Mouse (Mus musculus) midbrain, embryonic 15.5 days (tissue): Measurements from ENCODE around the gene Acot11. TPM values are rescaled to one million over a fixed set of nuclear protein-coding genes. Genes with fewer than 3 reads are reported as not detected.
"Not testable (repeated sequence)": the region's sequence is repeated elsewhere in the genome, so short reads cannot be mapped to it uniquely, and the experiment has no call there.

Source experiments
- ATAC-seq: fragments of 200-750 bp; cut with Nextera tagmentation; replicated peaks from 2 replicates; pipeline ENCODE4 v1.8.0; 2017; ENCODE audit warnings: moderate TSS enrichment
- H3K27ac ChIP-seq: fragments of 300-500 bp; sonication (generic); 2 replicates; pipeline ENCODE4 v1.5.1; 2015; ENCODE audit warnings: mild to moderate bottlenecking, inconsistent platforms
- H3K27me3 ChIP-seq: fragments of 300-500 bp; sonication (generic); replicated peaks from 2 replicates; pipeline ENCODE4 v1.6.1; 2015; ENCODE audit warnings: inconsistent platforms
- H3K36me3 ChIP-seq: fragments of 300-500 bp; sonication (generic); replicated peaks from 2 replicates; pipeline ENCODE4 v1.6.1; 2015; ENCODE audit warnings: inconsistent platforms
- H3K4me1 ChIP-seq: fragments of 300-500 bp; sonication (generic); 2 replicates; pipeline ENCODE4 v1.6.1; 2015; ENCODE audit warnings: inconsistent platforms
- H3K4me2 ChIP-seq: fragments of 300-500 bp; sonication (generic); 2 replicates; pipeline ENCODE4 v1.6.1; 2015; ENCODE audit warnings: inconsistent platforms, mild to moderate bottlenecking, moderate library complexity
- H3K4me3 ChIP-seq: fragments of 300-500 bp; sonication (generic); 2 replicates; pipeline ENCODE4 v1.5.1; 2015; ENCODE audit warnings: mild to moderate bottlenecking, inconsistent platforms
- H3K9ac ChIP-seq: fragments of 300-500 bp; sonication (generic); 2 replicates; pipeline ENCODE4 v1.6.1; 2015; ENCODE audit warnings: mild to moderate bottlenecking, inconsistent platforms
- H3K9me3 ChIP-seq: fragments of 300-500 bp; sonication (generic); 2 replicates; pipeline ENCODE4 v1.6.1; 2016; ENCODE audit warnings: inconsistent platforms
- WGBS: fragments of 180-500 bp; shearing (Covaris S2); methylation state at CpG from one replicate; pipeline ENCODE4 v1.1.7; 2015; ENCODE audit warnings: mixed read lengths; 5-methylcytosine and 5-hydroxymethylcytosine counted together
- polyA plus RNA-seq: library from polyadenylated mRNA; unstranded; fragments of >200 nt; fragmentation: Nextera tagmentation; extraction: Ambion mirVana; gene quantifications from 2 replicates; pipeline ENCODE4 v1.2.1, GENCODE M21; 2015

Acot11 gene
- polyA plus RNA-seq, 1 experiment from 2014 or later: 2.2 TPM

DNA sequence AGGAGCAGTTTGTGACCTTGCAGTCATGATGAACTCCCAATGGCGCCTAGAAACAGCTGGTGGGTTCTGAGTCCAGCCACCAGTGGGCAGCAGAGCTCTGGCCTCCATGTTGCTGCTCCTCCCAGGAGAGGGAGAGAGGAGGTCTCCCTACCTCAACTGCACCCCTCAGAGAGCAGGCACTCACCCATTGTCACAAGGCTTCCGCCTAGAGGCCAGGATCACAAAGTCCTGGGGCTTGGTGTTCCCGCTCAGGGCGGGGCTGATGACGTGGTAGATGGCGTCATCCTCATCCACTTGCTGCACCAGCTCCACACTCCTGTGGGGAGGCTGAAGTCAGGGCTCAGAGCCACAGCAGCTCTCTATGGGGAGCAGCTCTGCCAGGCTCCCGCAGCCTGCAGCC lies 55.1 kb downstream of the Acot11 start:
- ATAC-seq: peak; percentile 90
- WGBS: 0% methylated on average over 7 of the region's 7 CpGs
- H3K27me3 ChIP-seq: no peaks in the 10 kb centered on the region
- H3K4me1 ChIP-seq: peaks cover 23% of the 10 kb centered on the region
- peak overlapping the region; percentile 44 for H3K4me2 ChIP-seq
- H3K27ac ChIP-seq: peak overlapping the region; percentile 65
- H3K4me3 ChIP-seq: peak overlapping the region; percentile 27
- no peak overlapping the region; the same call in 1 of the 2 replicates for H3K9ac ChIP-seq
- no peaks in the 10 kb centered on the region for H3K9me3 ChIP-seq
- no peaks in the 10 kb centered on the region for H3K36me3 ChIP-seq

DNA sequence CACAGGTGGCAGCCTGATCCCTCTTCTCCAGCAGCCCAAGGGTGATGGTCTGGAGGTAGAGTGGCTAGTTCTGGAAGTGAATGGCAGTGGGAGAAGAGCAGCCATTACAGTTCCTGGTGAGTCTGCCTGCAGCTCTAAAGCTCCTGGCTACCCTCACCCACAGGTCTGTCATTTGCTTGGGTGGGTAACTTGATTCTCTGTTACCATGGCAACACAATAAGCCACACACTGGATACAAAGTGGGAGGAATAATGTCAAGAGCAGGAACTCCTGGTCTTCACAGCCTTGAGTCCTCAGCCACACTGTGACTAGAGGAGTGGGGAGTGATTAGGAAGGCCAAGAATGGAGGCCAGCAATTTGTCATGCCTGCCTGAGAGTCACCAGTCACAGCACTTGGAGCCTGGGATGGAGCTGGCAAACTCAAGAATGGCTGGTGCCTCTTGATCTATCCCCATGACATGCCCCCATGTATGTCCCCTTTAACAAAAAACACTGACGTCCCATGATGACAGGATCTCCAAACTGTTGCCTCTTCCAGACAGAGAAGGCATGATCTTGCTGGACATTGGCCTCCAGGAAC lies 57.7 kb downstream of the Acot11 start:
- no peaks in the 10 kb centered on the region for H3K27me3 ChIP-seq
- H3K4me2 ChIP-seq: no peak overlapping the region
- peaks cover 23% of the 10 kb centered on the region for H3K4me1 ChIP-seq
- no peak overlapping the region for H3K27ac ChIP-seq
- no peak overlapping the region for H3K4me3 ChIP-seq
- H3K36me3 ChIP-seq: no peaks in the 10 kb centered on the region
- ATAC-seq: peak; percentile 25; the same call in 1 of the 2 replicates
- H3K9me3 ChIP-seq: no peaks in the 10 kb centered on the region
- WGBS: 84% methylated on average over 1 of the region's 1 CpGs
- no peak overlapping the region for H3K9ac ChIP-seq

DNA sequence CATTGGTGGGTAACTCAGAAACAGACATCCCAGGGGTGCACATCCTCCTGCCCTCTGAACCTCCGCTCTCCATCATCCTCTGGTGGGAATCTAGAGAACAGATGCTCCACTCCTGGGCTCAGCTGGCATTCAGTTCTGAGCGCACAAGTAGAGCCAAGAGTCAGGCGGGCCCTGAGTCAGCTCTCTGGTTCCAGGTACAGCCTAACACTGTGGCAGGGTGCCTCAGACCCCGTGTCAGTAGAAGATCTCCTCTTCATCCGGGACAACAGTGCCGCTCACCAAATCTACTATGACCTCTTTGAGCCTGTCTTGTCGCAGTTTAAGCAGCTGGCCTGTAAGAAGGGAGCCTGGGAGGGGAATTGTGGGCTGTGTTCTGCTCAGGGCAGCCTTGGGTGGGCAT lies 58.9 kb downstream of the Acot11 start:
- no peak overlapping the region for H3K9ac ChIP-seq
- H3K4me1 ChIP-seq: peaks cover 23% of the 10 kb centered on the region
- 72% methylated on average over 7 of the region's 7 CpGs for WGBS
- no peak overlapping the region for H3K4me3 ChIP-seq
- ATAC-seq: no peak
- no peak overlapping the region for H3K4me2 ChIP-seq
- no peaks in the 10 kb centered on the region for H3K27me3 ChIP-seq
- H3K9me3 ChIP-seq: no peaks in the 10 kb centered on the region
- H3K27ac ChIP-seq: no peak overlapping the region
- no peaks in the 10 kb centered on the region for H3K36me3 ChIP-seq

DNA sequence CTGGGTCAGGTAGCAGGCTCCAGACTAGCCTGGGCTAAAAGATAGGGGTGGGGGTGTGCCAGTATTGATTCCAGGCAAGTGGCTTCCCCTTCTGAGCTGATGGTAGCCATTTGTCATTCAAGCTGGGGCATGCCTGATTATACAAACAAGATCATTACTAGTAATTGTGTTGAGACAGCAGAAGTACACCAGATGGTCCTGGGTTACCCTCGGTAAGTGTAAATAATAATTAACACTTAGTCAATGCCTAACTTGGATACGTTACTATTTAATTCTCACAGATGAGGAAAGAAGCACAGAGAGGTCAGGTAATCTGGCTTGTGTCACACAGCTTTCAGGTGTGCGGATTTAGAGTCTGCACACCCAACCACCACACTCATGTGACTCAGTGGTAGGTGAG lies 66.9 kb downstream of the Acot11 start:
- no peaks in the 10 kb centered on the region for H3K27me3 ChIP-seq
- no peaks in the 10 kb centered on the region for H3K4me1 ChIP-seq
- no peaks in the 10 kb centered on the region for H3K9me3 ChIP-seq
- 75% methylated on average over 3 of the region's 3 CpGs for WGBS
- H3K4me2 ChIP-seq: no peak overlapping the region
- no peaks in the 10 kb centered on the region for H3K36me3 ChIP-seq
- H3K27ac ChIP-seq: no peak overlapping the region
- no peak overlapping the region for H3K9ac ChIP-seq
- no peak overlapping the region for H3K4me3 ChIP-seq
- no peak for ATAC-seq

DNA sequence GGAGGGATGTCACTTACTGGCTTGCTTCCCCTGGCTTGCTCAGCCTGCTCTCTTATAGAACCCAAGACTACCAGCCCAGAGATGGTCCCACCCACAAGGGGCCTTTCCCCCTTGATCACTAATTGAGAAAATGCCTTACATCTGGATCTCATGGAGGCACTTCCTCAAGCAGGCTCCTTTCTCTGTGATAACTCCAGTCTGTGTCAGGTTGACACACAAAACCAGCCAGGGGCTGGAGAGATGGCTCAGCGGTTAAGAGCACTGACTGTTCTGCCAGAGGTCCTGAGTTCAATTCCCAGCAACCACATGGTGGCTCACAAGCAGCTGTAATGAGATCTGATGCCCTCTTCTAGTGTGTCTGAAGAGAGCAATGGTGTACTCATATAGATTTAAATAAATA lies 67.9 kb downstream of the Acot11 start:
- not testable (repeated sequence) for H3K27me3 ChIP-seq, H3K27ac ChIP-seq, H3K36me3 ChIP-seq, H3K4me2 ChIP-seq, H3K9ac ChIP-seq, ATAC-seq, H3K9me3 ChIP-seq, H3K4me1 ChIP-seq, H3K4me3 ChIP-seq
- WGBS: 93% methylated on average over 1 of the region's 1 CpGs

DNA sequence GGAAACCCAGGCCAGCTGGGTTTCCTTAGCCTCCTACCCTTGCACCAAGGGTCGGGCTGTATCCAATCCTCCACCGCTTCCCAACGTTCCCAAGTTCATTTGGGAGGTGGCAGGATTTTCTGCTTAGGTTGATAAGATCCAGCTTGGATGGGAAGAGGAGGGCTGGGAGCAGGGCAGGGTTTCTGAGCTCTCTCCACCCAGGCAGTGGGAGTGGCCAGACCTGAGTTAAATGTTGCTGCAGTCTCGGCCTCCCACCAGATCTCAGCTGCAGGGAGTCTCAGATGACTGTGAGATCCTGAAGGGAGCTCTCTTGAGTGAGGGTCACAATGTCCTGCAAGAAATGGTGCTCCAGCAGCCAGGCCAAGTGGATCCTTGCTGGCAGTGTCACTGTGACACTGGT lies 71.2 kb downstream of the Acot11 start, which contains the start of gene Fam151a:
Gene Fam151a (plus strand): TSS at position 254 of the 400 bp plus-strand sequence.
- H3K27ac ChIP-seq: no peak within 1 kb of the TSS
- ATAC-seq: no peak
- no peaks in the 10 kb centered on the region for H3K27me3 ChIP-seq
- no peaks in the 10 kb centered on the region for H3K4me1 ChIP-seq
- H3K9ac ChIP-seq: no peak within 1 kb of the TSS
- no peaks in the 10 kb centered on the region for H3K36me3 ChIP-seq
- 64% methylated on average over 4 of the region's 4 CpGs for WGBS
- H3K4me3 ChIP-seq: no peak within 1 kb of the TSS
- H3K4me2 ChIP-seq: no peak within 1 kb of the TSS
- H3K9me3 ChIP-seq: no peaks in the 10 kb centered on the region

DNA sequence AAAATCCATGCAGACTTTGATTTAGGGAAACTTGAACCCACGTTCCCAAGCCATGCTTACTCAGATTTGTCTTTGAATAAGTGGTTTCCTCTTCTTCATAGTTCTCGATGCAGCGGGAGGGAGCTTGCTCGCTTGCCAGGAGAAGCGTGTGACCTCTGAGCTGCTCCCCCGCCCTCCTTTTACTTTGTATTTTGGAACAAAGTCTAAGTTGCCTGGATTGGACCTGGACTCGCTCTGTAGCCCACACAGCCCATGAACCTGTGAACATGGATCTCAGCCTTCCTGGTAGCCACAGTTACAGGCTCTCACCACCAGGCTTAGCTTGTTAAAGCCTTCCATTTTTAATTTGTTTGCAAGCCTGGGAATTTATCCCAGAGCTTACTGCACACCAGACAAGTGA lies 74.0 kb downstream of the Acot11 start, which contains the start of gene Mroh7:
Gene Mroh7 (minus strand): TSS at position 112 of the 400 bp plus-strand sequence.
- H3K4me2 ChIP-seq: no peak within 1 kb of the TSS
- no peak within 1 kb of the TSS for H3K27ac ChIP-seq
- H3K9me3 ChIP-seq: no peaks in the 10 kb centered on the region
- no peak for ATAC-seq
- H3K4me1 ChIP-seq: no peaks in the 10 kb centered on the region
- H3K27me3 ChIP-seq: no peaks in the 10 kb centered on the region
- WGBS: 81% methylated on average over 7 of the region's 7 CpGs
- H3K9ac ChIP-seq: no peak within 1 kb of the TSS
- H3K4me3 ChIP-seq: no peak within 1 kb of the TSS
- H3K36me3 ChIP-seq: no peaks in the 10 kb centered on the region

DNA sequence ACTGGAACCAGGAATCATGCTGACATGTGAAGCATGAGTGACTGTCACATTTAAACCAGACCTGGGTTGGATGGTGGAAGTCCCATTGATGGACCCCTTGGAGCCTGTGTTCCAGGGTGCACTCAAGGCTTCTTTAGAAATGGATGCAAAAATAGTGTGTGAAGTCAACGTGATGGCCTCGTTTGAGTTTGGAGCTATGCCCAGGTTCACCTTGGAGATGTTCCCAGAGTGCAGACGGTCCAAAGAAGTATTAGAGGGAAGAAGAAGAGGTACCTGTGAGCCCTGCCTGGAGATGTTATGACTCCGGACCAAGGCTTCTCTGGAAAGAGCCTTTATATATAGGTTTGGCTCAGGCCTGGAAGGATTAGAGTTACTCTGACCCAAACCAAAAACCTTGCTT lies 84.2 kb downstream of the Acot11 start:
- no peak overlapping the region for H3K4me2 ChIP-seq
- no peak overlapping the region for H3K27ac ChIP-seq
- no peaks in the 10 kb centered on the region for H3K9me3 ChIP-seq
- WGBS: 84% methylated on average over 4 of the region's 4 CpGs
- H3K36me3 ChIP-seq: no peaks in the 10 kb centered on the region
- ATAC-seq: no peak
- H3K27me3 ChIP-seq: no peaks in the 10 kb centered on the region
- no peaks in the 10 kb centered on the region for H3K4me1 ChIP-seq
- H3K9ac ChIP-seq: no peak overlapping the region
- no peak overlapping the region for H3K4me3 ChIP-seq

DNA sequence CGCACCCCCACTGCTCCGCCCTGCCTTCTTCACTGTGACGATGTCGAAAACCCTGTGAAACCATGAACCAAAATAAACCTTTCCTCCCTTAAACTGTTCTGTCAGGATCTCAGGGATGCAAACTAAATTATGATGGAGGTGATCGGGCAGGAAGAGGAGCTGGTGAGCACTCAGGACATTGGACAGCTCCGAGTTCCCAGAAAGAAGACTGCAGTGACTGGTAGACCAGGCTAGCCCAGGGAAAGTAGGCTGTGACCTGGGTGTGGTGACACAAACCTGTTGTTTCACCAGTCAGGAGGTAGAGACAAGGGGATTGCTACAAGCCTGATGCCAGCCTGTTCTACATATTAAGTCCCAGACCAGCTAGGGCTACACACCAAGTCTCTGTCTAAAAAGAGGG lies 91.2 kb downstream of the Acot11 start:
- Histone ChIP-seq H3K9me3 (no peaks in the 10 kb centered on the region), H3K9ac (no peak overlapping the region), H3K36me3 (no peaks in the 10 kb centered on the region), H3K27ac (no peak overlapping the region), H3K27me3 (no peaks in the 10 kb centered on the region), H3K4me2 (no peak overlapping the region), H3K4me1 (no peaks in the 10 kb centered on the region), H3K4me3 (no peak overlapping the region)
- no peak for ATAC-seq
- whole genome bisulfite sequencing: 88% methylated on average over 6 of the region's 6 CpGs

DNA sequence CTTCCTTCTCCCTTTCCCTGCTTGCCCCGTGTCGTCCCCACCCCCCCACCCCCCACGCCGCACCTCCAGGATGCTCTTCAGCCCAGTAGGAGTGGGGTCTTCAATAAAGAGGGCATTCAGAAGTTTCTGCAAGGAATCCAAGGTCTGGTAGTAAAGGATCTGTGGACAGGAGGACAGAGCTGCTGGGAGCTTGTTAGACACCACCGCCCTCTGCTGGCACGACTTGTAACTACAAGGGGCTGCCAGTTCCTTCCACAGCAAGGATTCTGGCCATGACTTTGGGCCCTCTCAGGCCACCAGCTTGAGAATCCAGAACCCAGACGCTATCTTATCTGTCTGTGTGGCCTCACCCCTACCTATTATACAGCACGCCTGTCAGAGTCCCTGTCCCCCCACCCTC lies 96.4 kb downstream of the Acot11 start:
- Histone ChIP-seq H3K27ac (no peak overlapping the region), H3K36me3 (no peaks in the 10 kb centered on the region), H3K27me3 (no peaks in the 10 kb centered on the region), H3K4me2 (no peak overlapping the region), H3K4me3 (no peak overlapping the region), H3K9ac (no peak overlapping the region), H3K9me3 (no peaks in the 10 kb centered on the region), H3K4me1 (peaks cover 21% of the 10 kb centered on the region)
- peak; percentile 57 for ATAC-seq
- 2% methylated on average over 8 of the region's 8 CpGs for WGBS

DNA sequence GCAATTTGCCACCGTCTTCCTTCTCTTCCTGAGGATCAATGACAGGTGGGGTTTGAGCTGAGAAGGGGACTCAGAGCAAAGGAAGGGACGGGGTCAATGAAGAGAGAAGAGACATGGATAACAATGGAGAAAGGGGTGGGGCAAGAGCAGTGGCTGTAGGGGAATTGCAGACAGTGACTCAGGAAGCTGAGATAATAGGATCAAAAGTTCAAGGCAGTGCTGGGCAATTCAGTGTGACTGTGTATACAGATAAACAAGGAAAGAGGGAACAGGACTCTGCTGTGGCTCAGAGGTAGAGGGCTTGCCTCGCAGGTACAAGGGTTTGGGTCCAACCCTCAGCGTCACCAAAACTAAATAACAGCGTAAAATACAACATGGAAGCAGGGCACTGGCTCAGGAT lies 96.8 kb downstream of the Acot11 start:
- H3K27me3 ChIP-seq: no peaks in the 10 kb centered on the region
- no peak overlapping the region for H3K4me2 ChIP-seq
- no peak overlapping the region for H3K4me3 ChIP-seq
- H3K9ac ChIP-seq: no peak overlapping the region
- peaks cover 21% of the 10 kb centered on the region for H3K4me1 ChIP-seq
- H3K27ac ChIP-seq: no peak overlapping the region
- WGBS: 43% methylated on average over 5 of the region's 5 CpGs
- peak; percentile 21; the same call in 1 of the 2 replicates for ATAC-seq
- H3K36me3 ChIP-seq: no peaks in the 10 kb centered on the region
- H3K9me3 ChIP-seq: no peaks in the 10 kb centered on the region

DNA sequence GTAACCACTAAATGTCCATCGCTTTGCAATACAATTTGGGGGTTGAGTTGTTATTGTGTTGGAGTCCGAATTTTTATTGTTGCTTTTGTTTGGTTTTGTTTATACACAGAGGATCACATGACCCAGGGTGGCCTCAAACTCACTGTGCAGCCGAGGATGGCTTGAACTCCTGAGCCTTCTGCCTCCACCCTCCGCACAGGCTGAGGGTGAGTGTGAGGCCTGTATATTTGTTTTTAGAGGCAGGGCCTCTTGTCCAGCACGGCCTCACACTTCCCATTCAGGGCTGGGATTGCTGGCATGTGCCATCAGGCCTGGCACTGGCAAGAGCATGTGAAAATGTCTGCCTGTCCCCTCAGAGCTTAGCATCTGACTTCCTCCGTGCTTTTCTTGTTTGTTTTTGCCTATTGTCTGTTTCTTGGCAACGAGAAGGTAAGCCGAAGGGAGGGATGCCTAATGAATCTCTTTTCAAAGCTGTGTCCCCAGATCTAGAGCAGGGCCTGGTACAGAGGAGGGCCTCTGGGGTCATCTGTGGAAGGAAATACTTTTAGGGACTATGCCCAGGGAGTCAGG lies 99.6 kb downstream of the Acot11 start:
- WGBS: 20% methylated on average over 8 of the region's 8 CpGs
- no peak for ATAC-seq
- H3K27ac ChIP-seq: peak overlapping the region; percentile 40

DNA sequence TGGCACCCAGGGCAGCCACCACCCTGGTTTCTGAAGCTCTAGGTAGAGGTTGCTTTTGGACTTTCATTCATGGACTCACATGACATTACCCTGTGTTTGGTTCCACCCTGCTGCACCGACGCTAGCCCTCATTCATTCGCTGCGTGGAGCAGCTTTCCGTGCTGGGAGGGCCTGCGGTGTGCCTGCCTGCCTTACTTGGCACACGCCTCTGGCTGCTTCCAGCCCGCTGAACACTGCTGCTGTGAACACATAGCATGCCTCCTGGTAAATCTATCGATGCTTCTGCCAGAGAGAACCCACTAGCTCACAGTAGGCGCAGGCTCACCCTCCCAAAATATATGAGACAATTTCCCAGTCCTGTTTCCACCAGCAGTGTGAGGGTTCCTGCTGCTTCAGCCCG lies 100.4 kb downstream of the Acot11 start:
- H3K4me2 ChIP-seq: no peak overlapping the region
- ATAC-seq: peak; percentile 15; the same call in 1 of the 2 replicates
- H3K9ac ChIP-seq: peak overlapping the region; percentile 8; the same call in 1 of the 2 replicates
- H3K36me3 ChIP-seq: no peaks in the 10 kb centered on the region
- no peaks in the 10 kb centered on the region for H3K27me3 ChIP-seq
- H3K27ac ChIP-seq: peak overlapping the region; percentile 40
- WGBS: 58% methylated on average over 11 of the region's 11 CpGs
- H3K4me3 ChIP-seq: no peak overlapping the region
- no peaks in the 10 kb centered on the region for H3K9me3 ChIP-seq
- peaks cover 42% of the 10 kb centered on the region for H3K4me1 ChIP-seq

More for the DNA sequence above, 99.6 kb downstream of the Acot11 start:
- no peak overlapping the region for H3K4me3 ChIP-seq
- peak overlapping the region; percentile 8; the same call in 1 of the 2 replicates for H3K9ac ChIP-seq
- H3K36me3 ChIP-seq: no peaks in the 10 kb centered on the region
- H3K4me1 ChIP-seq: peaks cover 34% of the 10 kb centered on the region
- H3K4me2 ChIP-seq: no peak overlapping the region
- H3K9me3 ChIP-seq: no peaks in the 10 kb centered on the region
- no peaks in the 10 kb centered on the region for H3K27me3 ChIP-seq
